Comparison of ENCODE assay signal across 18 mouse cellular contexts in genomic region chr7:128641571-128641970, GRCm38 (mm10).
"Had no signal": no experiment of that assay in that cellular context is flagged by ENCODE, and none has a peak within 500 bp of the region (broad histone marks: within the 10 kb centered on the region; RNA-seq: fewer than 3 reads in every experiment).

No protein-coding gene starts in this region.

- H3K9ac ChIP-seq: limb, embryonic 12.5 days; liver, embryonic 13.5 days; liver, postnatal 0 days; lung, embryonic 15.5 days; midbrain, embryonic 15.5 days; neural tube, embryonic 13.5 days had no signal

- H3K27me3 ChIP-seq: limb, embryonic 12.5 days; liver, embryonic 13.5 days; lung, embryonic 15.5 days; megakaryocyte, embryonic 14.5 days; midbrain, embryonic 15.5 days; neural tube, embryonic 13.5 days had no signal

- H3K4me1 ChIP-seq: limb, embryonic 12.5 days; liver, embryonic 13.5 days; lung, embryonic 15.5 days; midbrain, embryonic 15.5 days had no signal

- H3K4me2 ChIP-seq: limb, embryonic 12.5 days; liver, embryonic 13.5 days; lung, embryonic 15.5 days; midbrain, embryonic 11.5 days; midbrain, embryonic 15.5 days; neural tube, embryonic 13.5 days had no signal

- H3K36me3 ChIP-seq: limb, embryonic 12.5 days; liver, embryonic 13.5 days; lung, embryonic 15.5 days; midbrain, embryonic 15.5 days had no signal

- H3K4me3 ChIP-seq: limb, embryonic 12.5 days; liver, embryonic 13.5 days; lung, embryonic 15.5 days; megakaryocyte, embryonic 14.5 days; midbrain, embryonic 15.5 days; neural tube, embryonic 13.5 days had no signal

- ATAC-seq: intestine, postnatal 0 days; liver, postnatal 0 days; midbrain, embryonic 15.5 days had no signal

- H3K27ac ChIP-seq: limb, embryonic 12.5 days; liver, embryonic 13.5 days; lung, embryonic 15.5 days; macrophage; midbrain, embryonic 15.5 days; neural tube, embryonic 13.5 days had no signal

- H3K9me3 ChIP-seq: limb, embryonic 12.5 days; liver, embryonic 13.5 days; lung, embryonic 15.5 days; megakaryocyte, embryonic 14.5 days; midbrain, embryonic 15.5 days; neural tube, embryonic 13.5 days had no signal

- DNase-seq: kidney, adult 8-10 months; kidney, postnatal 25 days; liver; liver, embryonic 13.5 days; liver, postnatal 0 days; lung, postnatal 14 days; retina, postnatal 1 day; right cerebral cortex, postnatal 14 days; thymus, adult 2 months; thymus, postnatal 25 days had no signal
